Mouse (Mus musculus) lung, embryonic 16.5 days (tissue): ENCODE data around the gene Zbtb18. TPM values are rescaled to one million over a fixed set of nuclear protein-coding genes. Genes with fewer than 3 reads are reported as not detected.
"Not testable (repeated sequence)": the region's sequence is repeated elsewhere in the genome, so short reads cannot be mapped to it uniquely, and the experiment has no call there.

Source experiments
- ATAC-seq: fragments of 200-750 bp; cut with Nextera tagmentation; 2 replicates; pipeline ENCODE4 v1.8.0; 2017; ENCODE audit warnings: low read depth, mild to moderate bottlenecking, moderate library complexity
- H3K27ac ChIP-seq: fragments of 300-500 bp; sonication (generic); 2 replicates; pipeline ENCODE4 v1.5.1; 2014; ENCODE audit warnings: mild to moderate bottlenecking, control low read depth, low read length
- H3K27me3 ChIP-seq: fragments of 300-500 bp; sonication (generic); 2 replicates; pipeline ENCODE4 v1.6.1; 2014; ENCODE audit warnings: low read depth, low read length, mixed read lengths; ENCODE audit not compliant: control insufficient read depth, insufficient read depth
- H3K36me3 ChIP-seq: fragments of 300-500 bp; sonication (generic); 2 replicates; pipeline ENCODE4 v1.6.1; 2014; ENCODE audit warnings: low read length; ENCODE audit not compliant: control insufficient read depth, insufficient read depth
- H3K4me1 ChIP-seq: fragments of 300-500 bp; sonication (generic); replicated peaks from 2 replicates; pipeline ENCODE4 v1.6.1; 2014; ENCODE audit warnings: low read length, mixed read lengths; ENCODE audit not compliant: control insufficient read depth, insufficient read depth
- H3K4me2 ChIP-seq: fragments of 300-500 bp; sonication (generic); 2 replicates; pipeline ENCODE4 v1.6.1; 2014; ENCODE audit warnings: low read depth, low read length, control low read depth
- H3K4me3 ChIP-seq: fragments of 300-500 bp; sonication (generic); 2 replicates; pipeline ENCODE4 v1.5.1; 2014; ENCODE audit warnings: mild to moderate bottlenecking, low read length, control low read depth
- H3K9ac ChIP-seq: fragments of 300-500 bp; sonication (generic); 2 replicates; pipeline ENCODE4 v1.6.1; 2014; ENCODE audit warnings: low read length, control low read depth
- H3K9me3 ChIP-seq: fragments of 300-500 bp; sonication (generic); 2 replicates; pipeline ENCODE4 v1.6.1; 2016; ENCODE audit warnings: low read length; ENCODE audit not compliant: control insufficient read depth
- WGBS: fragments of 180-500 bp; shearing (Covaris S2); extraction: QIAGEN DNeasy Blood & Tissue Kit; methylation state at CpG from one replicate; pipeline ENCODE4 v1.1.7; 2014; 5-methylcytosine and 5-hydroxymethylcytosine counted together
- polyA plus RNA-seq: library from polyadenylated mRNA; unstranded; fragments of >200 nt; fragmentation: Nextera tagmentation; extraction: Ambion mirVana; gene quantifications from 2 replicates; pipeline ENCODE4 v1.2.1, GENCODE M21; 2015

Gene Zbtb18
- polyA plus RNA-seq, 1 experiment from 2014 or later: 1.6 TPM

DNA sequence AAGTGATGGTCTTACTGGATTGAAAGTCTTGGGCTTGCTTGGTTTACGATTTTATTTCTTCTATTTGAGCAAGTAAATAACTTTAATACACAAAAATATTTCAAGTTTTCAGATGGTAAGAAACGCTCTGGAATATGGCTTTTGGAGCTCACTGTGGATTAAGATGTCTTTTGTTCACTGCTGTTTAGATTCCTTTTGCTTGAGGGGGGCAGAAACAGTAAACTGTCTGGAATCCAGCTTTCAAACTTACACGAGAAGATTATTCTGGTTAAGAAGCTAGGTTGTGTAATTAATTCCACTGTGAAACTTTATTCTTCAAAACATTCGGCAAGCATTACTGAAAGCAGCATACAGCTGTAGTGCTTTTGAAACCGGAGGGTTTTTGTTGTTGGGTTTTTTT is 2.8 kb downstream of the Zbtb18 start:
- peaks cover 25% of the 10 kb centered on the region for H3K4me1 ChIP-seq
- peaks cover 16% of the 10 kb centered on the region for H3K36me3 ChIP-seq
- H3K9ac ChIP-seq: no peak overlapping the region
- no peak overlapping the region; the same call in 1 of the 2 replicates for H3K4me2 ChIP-seq
- WGBS: 44% methylated on average over 5 of the region's 5 CpGs
- no peak overlapping the region for H3K27ac ChIP-seq
- H3K27me3 ChIP-seq: no peaks in the 10 kb centered on the region
- ATAC-seq: no peak
- H3K4me3 ChIP-seq: no peak overlapping the region
- H3K9me3 ChIP-seq: no peaks in the 10 kb centered on the region

DNA sequence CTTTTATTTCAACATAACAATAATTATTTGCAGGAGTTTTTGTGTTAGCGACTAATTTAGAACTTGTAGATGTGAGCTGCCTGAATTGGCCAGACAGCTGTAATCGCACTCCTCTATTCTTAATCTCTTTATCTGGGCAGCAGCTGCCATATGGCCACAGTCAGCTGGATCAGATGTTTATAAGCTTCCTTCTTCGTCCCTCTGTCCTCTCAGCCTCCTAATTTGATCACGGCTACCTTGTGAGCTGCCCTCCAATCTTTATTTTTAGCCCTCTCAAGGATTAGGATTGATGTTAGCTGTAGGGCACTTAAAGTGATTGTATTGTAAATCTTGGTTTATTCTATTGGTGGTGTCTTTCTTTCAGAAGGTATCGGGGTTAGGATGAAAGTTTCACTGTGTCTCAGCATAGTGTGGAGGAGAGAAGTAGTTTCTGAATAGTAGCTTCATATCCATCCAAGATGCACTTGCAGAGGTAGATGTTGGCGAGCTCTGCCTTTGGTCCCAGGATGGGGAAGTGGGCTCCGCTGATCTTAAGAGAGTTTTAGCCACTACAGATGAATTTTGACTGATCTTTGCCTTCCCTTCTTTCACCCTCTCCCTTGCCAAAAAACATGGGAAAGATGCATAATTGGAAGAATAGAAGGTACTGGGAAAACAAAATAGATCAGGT is 3.4 kb downstream of the Zbtb18 start:
- 52% methylated on average over 7 of the region's 7 CpGs for WGBS

DNA sequence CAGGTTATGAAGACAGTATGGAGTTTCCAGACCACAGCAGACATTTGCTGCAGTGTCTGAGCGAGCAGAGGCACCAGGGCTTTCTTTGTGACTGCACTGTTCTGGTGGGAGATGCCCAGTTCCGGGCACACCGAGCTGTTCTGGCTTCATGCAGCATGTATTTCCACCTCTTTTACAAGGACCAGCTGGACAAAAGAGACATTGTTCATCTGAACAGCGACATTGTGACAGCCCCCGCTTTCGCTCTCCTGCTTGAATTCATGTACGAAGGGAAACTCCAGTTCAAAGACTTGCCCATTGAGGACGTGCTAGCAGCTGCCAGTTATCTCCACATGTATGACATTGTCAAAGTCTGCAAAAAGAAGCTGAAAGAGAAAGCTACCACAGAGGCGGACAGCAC is 4.9 kb downstream of the Zbtb18 start:
- Histone ChIP-seq H3K27ac (no peak overlapping the region), H3K4me1 (peaks cover 25% of the 10 kb centered on the region), H3K4me2 (no peak overlapping the region), H3K36me3 (peaks cover 16% of the 10 kb centered on the region), H3K4me3 (no peak overlapping the region), H3K27me3 (no peaks in the 10 kb centered on the region), H3K9me3 (no peaks in the 10 kb centered on the region), H3K9ac (no peak overlapping the region)
- 51% methylated on average over 9 of the region's 9 CpGs for WGBS
- ATAC-seq: no peak

More for the DNA sequence above, 3.4 kb downstream of the Zbtb18 start:
- no peaks in the 10 kb centered on the region for H3K9me3 ChIP-seq
- H3K4me3 ChIP-seq: no peak overlapping the region
- no peak overlapping the region for H3K27ac ChIP-seq
- peaks cover 16% of the 10 kb centered on the region for H3K36me3 ChIP-seq
- no peak overlapping the region for H3K9ac ChIP-seq
- H3K27me3 ChIP-seq: no peaks in the 10 kb centered on the region
- no peak for ATAC-seq
- H3K4me2 ChIP-seq: no peak overlapping the region; the same call in 1 of the 2 replicates
- H3K4me1 ChIP-seq: peaks cover 25% of the 10 kb centered on the region

DNA sequence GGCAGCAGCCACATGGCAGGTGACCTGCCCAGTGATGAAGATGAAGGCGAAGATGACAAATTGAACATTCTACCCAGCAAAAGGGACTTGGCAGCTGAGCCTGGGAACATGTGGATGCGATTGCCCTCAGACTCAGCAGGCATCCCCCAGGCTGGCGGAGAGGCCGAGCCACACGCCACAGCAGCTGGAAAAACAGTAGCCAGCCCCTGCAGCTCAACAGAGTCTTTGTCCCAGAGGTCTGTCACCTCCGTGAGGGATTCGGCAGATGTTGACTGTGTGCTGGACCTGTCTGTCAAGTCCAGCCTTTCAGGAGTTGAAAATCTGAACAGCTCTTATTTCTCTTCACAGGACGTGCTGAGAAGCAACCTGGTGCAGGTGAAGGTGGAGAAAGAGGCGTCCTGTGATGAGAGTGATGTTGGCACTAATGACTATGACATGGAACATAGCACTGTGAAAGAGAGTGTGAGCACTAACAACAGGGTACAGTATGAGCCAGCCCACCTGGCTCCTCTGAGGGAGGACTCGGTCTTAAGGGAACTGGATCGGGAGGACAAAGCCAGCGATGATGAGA is 5.5 kb downstream of the Zbtb18 start:
- Histone ChIP-seq H3K27ac (no peak overlapping the region), H3K4me1 (peaks cover 25% of the 10 kb centered on the region), H3K36me3 (peaks cover 16% of the 10 kb centered on the region), H3K9ac (no peak overlapping the region), H3K4me3 (no peak overlapping the region), H3K9me3 (no peaks in the 10 kb centered on the region), H3K27me3 (no peaks in the 10 kb centered on the region), H3K4me2 (no peak overlapping the region)
- no peak for ATAC-seq
- 72% methylated on average over 12 of the region's 12 CpGs for WGBS

DNA sequence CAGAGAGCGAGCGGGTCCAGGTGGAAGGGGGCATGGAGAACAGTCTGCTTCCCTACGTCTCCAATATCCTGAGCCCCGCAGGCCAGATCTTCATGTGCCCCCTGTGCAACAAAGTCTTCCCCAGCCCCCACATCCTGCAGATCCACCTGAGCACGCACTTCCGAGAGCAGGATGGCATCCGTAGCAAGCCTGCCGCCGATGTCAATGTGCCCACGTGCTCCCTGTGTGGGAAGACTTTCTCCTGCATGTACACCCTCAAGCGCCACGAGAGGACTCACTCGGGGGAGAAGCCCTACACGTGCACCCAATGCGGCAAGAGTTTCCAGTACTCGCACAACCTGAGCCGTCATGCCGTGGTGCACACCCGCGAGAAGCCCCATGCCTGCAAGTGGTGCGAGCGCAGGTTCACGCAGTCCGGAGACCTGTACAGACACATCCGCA is 6.0 kb downstream of the Zbtb18 start:
- ATAC-seq: no peak
- Histone ChIP-seq H3K36me3 (peaks cover 16% of the 10 kb centered on the region), H3K4me3 (no peak overlapping the region), H3K27me3 (no peaks in the 10 kb centered on the region), H3K9ac (no peak overlapping the region), H3K27ac (no peak overlapping the region), H3K9me3 (no peaks in the 10 kb centered on the region), H3K4me2 (no peak overlapping the region), H3K4me1 (peaks cover 27% of the 10 kb centered on the region)
- 94% methylated on average over 25 of the region's 25 CpGs for WGBS

DNA sequence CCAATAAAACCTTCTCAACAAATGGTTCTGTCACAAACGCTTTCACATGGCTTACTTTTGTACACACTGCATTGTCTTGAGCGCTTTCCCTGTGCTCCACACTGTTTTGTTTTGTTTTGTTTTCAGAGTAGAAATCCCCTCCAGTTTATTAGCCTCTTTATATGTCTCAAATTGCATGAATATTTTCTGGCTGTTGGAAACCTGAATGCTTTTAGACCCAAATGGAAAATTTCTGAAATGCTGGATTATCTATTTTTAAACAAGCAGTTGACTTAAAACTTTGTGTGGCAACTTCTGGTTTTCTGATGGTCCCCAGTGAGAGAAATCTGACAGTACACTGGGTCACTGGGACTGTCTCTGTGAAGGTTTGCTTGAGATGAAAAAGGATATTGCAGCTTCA is 6.8 kb downstream of the Zbtb18 start:
- 75% methylated on average over 2 of the region's 2 CpGs for WGBS
- H3K9me3 ChIP-seq: no peaks in the 10 kb centered on the region
- no peak overlapping the region for H3K4me3 ChIP-seq
- ATAC-seq: no peak
- H3K36me3 ChIP-seq: peaks cover 16% of the 10 kb centered on the region
- H3K4me1 ChIP-seq: peaks cover 30% of the 10 kb centered on the region
- H3K9ac ChIP-seq: no peak overlapping the region
- no peak overlapping the region for H3K4me2 ChIP-seq
- H3K27ac ChIP-seq: no peak overlapping the region
- no peaks in the 10 kb centered on the region for H3K27me3 ChIP-seq

DNA sequence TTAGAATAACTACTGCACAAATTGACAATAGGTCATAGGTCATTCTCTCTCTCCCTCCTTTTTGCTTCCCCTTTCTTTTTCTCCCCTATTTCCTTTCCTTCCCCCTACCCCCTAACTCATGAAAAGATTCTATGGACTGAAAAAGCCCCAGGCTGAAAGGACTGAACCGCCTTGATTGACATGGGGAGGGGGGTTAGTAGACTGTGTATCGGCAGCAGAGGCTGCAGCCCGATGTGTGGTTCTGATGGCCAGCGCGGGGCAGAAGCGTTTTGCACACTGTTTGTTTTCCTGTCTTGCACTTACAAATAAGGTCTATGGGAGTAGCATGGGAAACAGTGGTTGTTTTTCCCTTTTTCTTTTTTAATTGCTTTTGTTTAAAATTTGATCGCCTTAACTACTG is 7.7 kb downstream of the Zbtb18 start:
- not testable (repeated sequence) for H3K27me3 ChIP-seq, H3K9ac ChIP-seq, H3K4me3 ChIP-seq, H3K4me2 ChIP-seq, ATAC-seq, H3K9me3 ChIP-seq, H3K27ac ChIP-seq
- 78% methylated on average over 7 of the region's 7 CpGs for WGBS
- Histone ChIP-seq H3K4me1 (peaks cover 24% of the 10 kb centered on the region), H3K36me3 (peaks cover 16% of the 10 kb centered on the region)

DNA sequence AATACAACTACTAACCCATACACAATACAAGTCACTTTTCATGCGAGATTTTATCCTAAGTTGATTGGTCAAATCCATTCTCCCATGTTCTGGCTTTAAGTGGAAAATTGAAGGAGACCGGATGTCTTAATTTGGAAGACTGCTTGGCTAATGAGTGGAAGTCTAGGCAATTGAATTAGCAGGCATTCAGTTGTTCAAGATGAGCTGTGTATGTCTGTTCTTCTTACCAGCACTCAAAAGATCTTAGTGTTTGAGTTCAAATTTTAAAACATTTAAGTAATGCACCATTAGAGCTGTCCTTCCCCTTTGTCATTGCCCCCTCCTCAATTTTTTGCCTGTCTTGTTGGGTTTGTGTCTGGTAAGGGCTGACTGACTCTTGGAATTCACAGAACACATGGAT is 8.9 kb downstream of the Zbtb18 start:
- ATAC-seq: no peak
- 93% methylated on average over 2 of the region's 2 CpGs for WGBS
- Histone ChIP-seq H3K27ac (no peak overlapping the region), H3K36me3 (peaks cover 16% of the 10 kb centered on the region), H3K27me3 (no peaks in the 10 kb centered on the region), H3K4me3 (no peak overlapping the region), H3K9ac (no peak overlapping the region), H3K9me3 (no peaks in the 10 kb centered on the region), H3K4me1 (peaks cover 18% of the 10 kb centered on the region), H3K4me2 (no peak overlapping the region)

DNA sequence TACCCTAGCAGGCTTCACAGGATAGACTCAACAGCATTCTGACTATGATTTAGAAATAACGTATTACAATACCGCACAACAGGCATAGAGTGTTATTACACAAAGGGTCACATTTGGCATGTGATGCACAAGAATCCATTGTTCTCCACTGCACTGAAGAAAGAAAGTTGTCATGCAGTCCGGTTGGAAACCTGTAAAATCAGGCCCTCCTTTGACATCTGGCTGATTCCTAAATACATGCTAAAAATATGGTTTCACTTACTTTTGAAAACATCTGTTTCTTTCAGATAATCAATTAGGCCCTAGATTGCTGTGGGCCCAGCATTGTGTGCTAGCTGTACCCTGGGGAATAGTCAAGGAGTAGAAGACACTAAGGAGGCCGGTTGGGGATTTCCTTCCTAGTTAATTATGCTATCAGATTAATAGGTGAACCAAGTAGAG is 9.9 kb downstream of the Zbtb18 start:
- Histone ChIP-seq H3K9ac (no peak overlapping the region), H3K9me3 (no peaks in the 10 kb centered on the region), H3K4me1 (peaks cover 15% of the 10 kb centered on the region), H3K4me2 (no peak overlapping the region), H3K27me3 (no peaks in the 10 kb centered on the region), H3K27ac (no peak overlapping the region), H3K36me3 (peaks cover 16% of the 10 kb centered on the region), H3K4me3 (no peak overlapping the region)
- 70% methylated on average over 4 of the region's 4 CpGs for WGBS
- no peak for ATAC-seq
